Mouse (Mus musculus) testis, adult 2 months (tissue): ENCODE measurements at regions not wholly inside any gene's neighbourhood (a gene's known extent, or its start where the extent isn't known, plus 50 kb on each side); places are given as distances from the start of the nearest gene placed in this dataset.

Source experiments
- CTCF ChIP-seq: fragments of 200-500 bp; IDR thresholded peaks from 2 replicates; pipeline ENCODE4 v1.5.1; 2012; ENCODE audit warnings: low read depth, mild to moderate bottlenecking, inconsistent platforms, low read length, moderate library complexity; ENCODE audit not compliant: control insufficient read depth, insufficient read depth, insufficient replicate concordance
- POLR2A ChIP-seq: fragments of 200-500 bp; IDR thresholded peaks from 2 replicates; pipeline ENCODE4 v1.6.1; 2012; ENCODE audit warnings: low read depth, mild to moderate bottlenecking, inconsistent platforms, low read length, moderate library complexity; ENCODE audit not compliant: control insufficient read depth

DNA sequence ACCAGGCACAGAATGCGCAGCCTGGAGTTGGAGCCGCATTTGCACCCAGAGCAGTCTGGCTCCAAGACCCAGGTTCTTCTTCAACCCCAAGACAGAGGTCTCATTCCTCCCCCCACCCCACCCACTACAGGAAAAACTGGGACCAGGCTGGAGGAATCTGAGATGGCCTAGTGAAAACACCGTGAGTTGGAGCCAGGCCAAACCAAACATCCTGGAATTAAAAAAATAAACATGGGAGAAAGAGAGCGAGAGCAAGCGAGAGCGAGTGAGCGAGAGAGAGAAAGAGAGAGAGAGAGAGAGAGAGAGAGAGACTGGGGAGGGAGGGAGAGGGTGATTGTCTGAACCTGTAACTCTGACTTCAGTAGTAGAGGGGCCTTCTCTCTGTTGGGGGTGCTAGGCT, 138.8 kb downstream of the Mn1 start:
- no peak for TF ChIP-seq CTCF
- TF ChIP-seq POLR2A, result no peak
